7 mouse cellular contexts compared by ENCODE assay signal in genomic region chr17:25013606-25014501, GRCm38 (mm10). TPM values are rescaled to one million over a fixed set of nuclear protein-coding genes. Genes with fewer than 3 reads are reported as not detected.
DNase-seq lines count a peak whose midpoint lies in the region.

No protein-coding gene starts in this region.

- peak overlapping the region; percentile 98 for H3K27ac ChIP-seq in limb, embryonic 10.5 days
- H3K27ac ChIP-seq in midbrain, embryonic 10.5 days (replicated peaks) = peak overlapping the region; percentile 98

- intact Hi-C loops in heart, postnatal 10 days (cut with DNase I) = loop anchor here (1.0 to 5.0 kb wide), 2 partner anchors 52 to 69 kb away; partner anchors contain the start of genes Jpt2 and Tmem204

- DNase-seq in ES-CJ7 (ENCODE audit: low read depth, low spot score) = peak; percentile 8
- DNase-seq in adrenal gland, postnatal 14 days = peak; percentile 66
- DNase-seq in heart, postnatal 10 days = peak; percentile 43 to 54
- DNase-seq in limb, embryonic 10.5 days (ENCODE audit: low spot score) = peak; percentile 77
- peak; percentile 61 for DNase-seq in midbrain, embryonic 10.5 days (ENCODE audit: low spot score)
- peak; percentile 16 to 35 for DNase-seq in spleen, postnatal 14 days (ENCODE audit: low spot score in 2 of 2)

- under 1% methylated on average over 80 of the region's 81 CpGs for WGBS in limb, embryonic 10.5 days
- under 1% methylated on average over 78 of the region's 81 CpGs for WGBS in midbrain, embryonic 10.5 days

- peaks cover 52% of the 10 kb centered on the region for H3K36me3 ChIP-seq in erythroblast, embryonic 14.5 days (ENCODE audit: control insufficient read depth)
- H3K36me3 ChIP-seq in limb, embryonic 10.5 days = peaks cover 50% of the 10 kb centered on the region
- H3K36me3 ChIP-seq in midbrain, embryonic 10.5 days = peaks cover 45% of the 10 kb centered on the region

- no peaks in the 10 kb centered on the region for H3K9me3 ChIP-seq in erythroblast, embryonic 14.5 days (ENCODE audit: control insufficient read depth, low read length)
- H3K9me3 ChIP-seq in limb, embryonic 10.5 days (replicated peaks) = no peaks in the 10 kb centered on the region
- H3K9me3 ChIP-seq in midbrain, embryonic 10.5 days (replicated peaks) = no peaks in the 10 kb centered on the region

- no peaks in the 10 kb centered on the region for H3K27me3 ChIP-seq in erythroblast, embryonic 14.5 days (ENCODE audit: control insufficient read depth)
- H3K27me3 ChIP-seq in limb, embryonic 10.5 days (ENCODE audit: low read depth, poor library complexity, severe bottlenecking) = no peaks in the 10 kb centered on the region
- no peaks in the 10 kb centered on the region for H3K27me3 ChIP-seq in midbrain, embryonic 10.5 days (ENCODE audit: low read depth, poor library complexity, severe bottlenecking)

- peaks cover 49% of the 10 kb centered on the region for H3K4me1 ChIP-seq in erythroblast, embryonic 14.5 days (ENCODE audit: control insufficient read depth)
- peaks cover 20% of the 10 kb centered on the region for H3K4me1 ChIP-seq in limb, embryonic 10.5 days
- H3K4me1 ChIP-seq in midbrain, embryonic 10.5 days = peaks cover 27% of the 10 kb centered on the region

- H3K4me3 ChIP-seq in erythroblast, embryonic 14.5 days (replicated peaks) = peak overlapping the region; percentile 90
- peak overlapping the region; percentile 100 for H3K4me3 ChIP-seq in limb, embryonic 10.5 days
- peak overlapping the region; percentile 99 for H3K4me3 ChIP-seq in midbrain, embryonic 10.5 days

RNA-seq across cellular contexts. Expression of gene Cramp1l, which starts 1.7 kb away (rescaled TPM):
- 23.3 and 26.7 TPM in 2 replicates for total RNA-seq in adrenal gland, postnatal 14 days (2021)
- polyA plus RNA-seq in erythroblast, embryonic 14.5 days (2012) = 1.1 and 1.5 TPM in 2 replicates
- total RNA-seq in heart, postnatal 10 days (2021) = 10 to 100 TPM; 15.2 to 15.9 TPM
- 10.4 and 10.8 TPM in 2 replicates for polyA plus RNA-seq in limb, embryonic 10.5 days (2016; fragmentation: Nextera tagmentation; extraction: Ambion mirVana)
- 6.8 and 8.5 TPM in 2 replicates for polyA plus RNA-seq in midbrain, embryonic 10.5 days (2016; fragmentation: Nextera tagmentation; extraction: Ambion mirVana)

RNA-seq across cellular contexts. Expression of gene Ift140, which starts 2.0 kb away (rescaled TPM):
- total RNA-seq in adrenal gland, postnatal 14 days (2021) = 30.0 and 43.7 TPM in 2 replicates
- 0.97 and 1.0 TPM in 2 replicates for polyA plus RNA-seq in erythroblast, embryonic 14.5 days (2012)
- total RNA-seq in heart, postnatal 10 days (2021) = 1 to 10 TPM; 7.3 to 7.8 TPM
- polyA plus RNA-seq in limb, embryonic 10.5 days (2016; fragmentation: Nextera tagmentation; extraction: Ambion mirVana) = 24.2 and 30.0 TPM in 2 replicates
- 27.0 and 34.9 TPM in 2 replicates for polyA plus RNA-seq in midbrain, embryonic 10.5 days (2016; fragmentation: Nextera tagmentation; extraction: Ambion mirVana)

RNA-seq across cellular contexts. Expression of gene Jpt2, which starts 53.4 kb away (rescaled TPM):
- 33.9 and 45.2 TPM in 2 replicates for total RNA-seq in adrenal gland, postnatal 14 days (2021)
- polyA plus RNA-seq in erythroblast, embryonic 14.5 days (2012) = 0.83 and 1.0 TPM in 2 replicates
- total RNA-seq in heart, postnatal 10 days (2021) = 10 to 100 TPM; 19.4 to 22.9 TPM
- polyA plus RNA-seq in limb, embryonic 10.5 days (2016; fragmentation: Nextera tagmentation; extraction: Ambion mirVana) = 369 and 370 TPM in 2 replicates
- 442 and 466 TPM in 2 replicates for polyA plus RNA-seq in midbrain, embryonic 10.5 days (2016; fragmentation: Nextera tagmentation; extraction: Ambion mirVana)

Comparison
In these comparisons a context has a peak if more than half of its experiments do, and no peak if none do; other contexts are left out.
1. Peak in every context shown above with its lines: DNase-seq, H3K4me3 ChIP-seq and H3K27ac ChIP-seq.
2. DNase-seq: peak in every context shown above with its lines; median percentile 77 in limb, embryonic 10.5 days; 66 in adrenal gland, postnatal 14 days; 61 in midbrain, embryonic 10.5 days; 48 in heart, postnatal 10 days; 26 in spleen, postnatal 14 days; 8 in ES-CJ7.
3. RNA of gene Ift140, which starts 2.0 kb away (polyA plus RNA-seq): 24.2 to 30.0 TPM in limb, embryonic 10.5 days and 27.0 to 34.9 TPM in midbrain, embryonic 10.5 days; 0.97 to 1.0 TPM in erythroblast, embryonic 14.5 days; every median in the first group is over 10 times any median in the second.
4. RNA of gene Jpt2, which starts 53.4 kb away (polyA plus RNA-seq): 442 to 466 TPM in midbrain, embryonic 10.5 days and 369 to 370 TPM in limb, embryonic 10.5 days; 0.83 to 1.0 TPM in erythroblast, embryonic 14.5 days; every median in the first group is over 100 times any median in the second.